Mouse (Mus musculus): Measurements from ENCODE around the gene Tcp1. TPM values are rescaled to one million over a fixed set of nuclear protein-coding genes. Genes with fewer than 3 reads are reported as not detected.
"Not testable (repeated sequence)": the region's sequence is repeated elsewhere in the genome, so short reads cannot be mapped to it uniquely, and the experiment has no call there.

Gene Tcp1
- polyA plus RNA-seq, 1 experiment from 2014 or later: 304 TPM

- Histone ChIP-seq H3K4me2 (ENCODE audit: low read length) (no peak overlapping the region), H3K9ac (ENCODE audit: low read depth, low read length) (no peak overlapping the region), H3K27ac (no peak overlapping the region), H3K4me1 (replicated peaks; ENCODE audit: insufficient read depth, low read length) (no peaks in the 10 kb centered on the region), H3K27me3 (ENCODE audit: insufficient read depth, low read length) (no peaks in the 10 kb centered on the region), H3K36me3 (ENCODE audit: insufficient read depth, low read length) (peaks cover 54% of the 10 kb centered on the region), H3K4me3 (replicated peaks; ENCODE audit: low read depth, low read length) (no peak overlapping the region), H3K9me3 (replicated peaks; ENCODE audit: low read length) (no peaks in the 10 kb centered on the region)
- TF ChIP-seq CTCF (IDR thresholded peaks at IDR 0.05; ENCODE audit: low read depth): no peak
- ATAC-seq (replicated peaks; ENCODE audit: low FRiP score, low read depth) (no peak), DNase-seq (ENCODE audit: low spot score) (no peak)
- 97% methylated on average over 1 of the region's 1 CpGs for WGBS
These were observed 5.6 kb downstream of the Tcp1 start for GRCm38 (mm10) chr17:12921073-12921472.

- Histone ChIP-seq H3K27me3 (ENCODE audit: insufficient read depth, low read length) (no peaks in the 10 kb centered on the region), H3K9ac (ENCODE audit: low read depth, low read length) (no peak overlapping the region), H3K4me3 (replicated peaks; ENCODE audit: low read depth, low read length) (no peak overlapping the region), H3K4me2 (ENCODE audit: low read length) (no peak overlapping the region), H3K9me3 (replicated peaks; ENCODE audit: low read length) (no peaks in the 10 kb centered on the region), H3K27ac (no peak overlapping the region), H3K36me3 (ENCODE audit: insufficient read depth, low read length) (peaks cover 47% of the 10 kb centered on the region), H3K4me1 (replicated peaks; ENCODE audit: insufficient read depth, low read length) (no peaks in the 10 kb centered on the region)
- TF ChIP-seq CTCF (IDR thresholded peaks at IDR 0.05; ENCODE audit: low read depth): no peak
- WGBS: 88% methylated on average over 3 of the region's 3 CpGs
- no peak for ATAC-seq (replicated peaks; ENCODE audit: low FRiP score, low read depth)
- DNase-seq (ENCODE audit: low spot score): no peak
These were observed 9.5 kb downstream of the Tcp1 start for GRCm38 (mm10) chr17:12925001-12925400.

- Histone ChIP-seq H3K4me1 (replicated peaks; ENCODE audit: insufficient read depth, low read length) (no peaks in the 10 kb centered on the region), H3K36me3 (ENCODE audit: insufficient read depth, low read length) (peaks cover 40% of the 10 kb centered on the region), H3K9ac (ENCODE audit: low read depth, low read length) (no peak overlapping the region), H3K27ac (no peak overlapping the region), H3K4me2 (ENCODE audit: low read length) (no peak overlapping the region), H3K9me3 (replicated peaks; ENCODE audit: low read length) (no peaks in the 10 kb centered on the region), H3K4me3 (replicated peaks; ENCODE audit: low read depth, low read length) (no peak overlapping the region), H3K27me3 (ENCODE audit: insufficient read depth, low read length) (no peaks in the 10 kb centered on the region)
- 84% methylated on average over 8 of the region's 8 CpGs for WGBS
- no peak for TF ChIP-seq CTCF (IDR thresholded peaks at IDR 0.05; ENCODE audit: low read depth)
- ATAC-seq (replicated peaks; ENCODE audit: low FRiP score, low read depth) (no peak), DNase-seq (ENCODE audit: low spot score) (no peak)
These were observed 10.2 kb downstream of the Tcp1 start for GRCm38 (mm10) chr17:12925703-12926180.

DNA sequence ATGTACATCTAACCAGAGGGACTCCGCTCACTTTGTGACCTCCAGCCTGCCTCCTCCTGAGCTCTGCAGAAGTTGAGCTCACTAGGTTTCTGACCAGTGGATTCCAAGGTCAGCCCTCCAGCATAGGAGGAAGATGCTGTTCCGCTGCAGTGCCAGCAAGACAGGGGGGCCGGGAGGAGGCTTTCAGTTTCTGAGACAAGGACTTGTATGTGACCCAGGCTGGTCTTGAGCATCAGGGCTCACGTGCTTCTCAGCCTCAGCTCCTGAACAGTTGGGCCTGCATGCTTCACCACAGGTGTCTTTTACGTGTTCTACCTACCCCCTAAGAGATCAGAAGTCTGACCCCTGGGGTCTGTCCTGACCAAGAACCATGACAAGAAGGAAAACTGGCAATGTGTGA is 16.1 kb downstream of the Tcp1 start:
- not testable (repeated sequence) for H3K4me1 ChIP-seq (replicated peaks; ENCODE audit: insufficient read depth, low read length); H3K9me3 ChIP-seq (replicated peaks; ENCODE audit: low read length); H3K4me2 ChIP-seq (ENCODE audit: low read length); H3K9ac ChIP-seq (ENCODE audit: low read depth, low read length); H3K4me3 ChIP-seq (replicated peaks; ENCODE audit: low read depth, low read length); H3K36me3 ChIP-seq (ENCODE audit: insufficient read depth, low read length); H3K27me3 ChIP-seq (ENCODE audit: insufficient read depth, low read length); DNase-seq (ENCODE audit: low spot score); H3K27ac ChIP-seq
- peak; percentile 34; the same call in 1 of the 2 replicates for ATAC-seq (replicated peaks; ENCODE audit: low FRiP score, low read depth)
- 80% methylated on average over 5 of the region's 5 CpGs for WGBS

GRCm38 (mm10) chr17:12935719-12936118 is 20.2 kb downstream of the Tcp1 start:
- TF ChIP-seq CTCF (IDR thresholded peaks at IDR 0.05; ENCODE audit: low read depth): no peak
- Histone ChIP-seq H3K4me2 (ENCODE audit: low read length) (no peak overlapping the region), H3K9me3 (replicated peaks; ENCODE audit: low read length) (no peaks in the 10 kb centered on the region), H3K4me3 (replicated peaks; ENCODE audit: low read depth, low read length) (no peak overlapping the region), H3K27me3 (ENCODE audit: insufficient read depth, low read length) (no peaks in the 10 kb centered on the region), H3K36me3 (ENCODE audit: insufficient read depth, low read length) (no peaks in the 10 kb centered on the region), H3K9ac (ENCODE audit: low read depth, low read length) (no peak overlapping the region), H3K27ac (no peak overlapping the region), H3K4me1 (replicated peaks; ENCODE audit: insufficient read depth, low read length) (no peaks in the 10 kb centered on the region)
- WGBS: 42% methylated on average over 4 of the region's 4 CpGs
- DNase-seq (ENCODE audit: low spot score): peak; percentile 38
- ATAC-seq (replicated peaks; ENCODE audit: low FRiP score, low read depth): peak; percentile 69

GRCm38 (mm10) chr17:12937412-12937970 is 22.0 kb downstream of the Tcp1 start:
- Histone ChIP-seq H3K4me1 (replicated peaks; ENCODE audit: insufficient read depth, low read length) (no peaks in the 10 kb centered on the region), H3K4me2 (ENCODE audit: low read length) (no peak overlapping the region), H3K4me3 (replicated peaks; ENCODE audit: low read depth, low read length) (no peak overlapping the region), H3K27me3 (ENCODE audit: insufficient read depth, low read length) (no peaks in the 10 kb centered on the region), H3K36me3 (ENCODE audit: insufficient read depth, low read length) (0 out of 2 replicates have a peak, but pooled peaks cover under 1% of the 10 kb centered on the region), H3K9me3 (replicated peaks; ENCODE audit: low read length) (no peaks in the 10 kb centered on the region), H3K9ac (ENCODE audit: low read depth, low read length) (no peak overlapping the region), H3K27ac (no peak overlapping the region)
- DNase-seq (ENCODE audit: low spot score) (no peak), ATAC-seq (replicated peaks; ENCODE audit: low FRiP score, low read depth) (no peak)
- WGBS: 77% methylated on average over 2 of the region's 2 CpGs
- TF ChIP-seq CTCF (IDR thresholded peaks at IDR 0.05; ENCODE audit: low read depth): no peak

- H3K4me1 ChIP-seq (replicated peaks; ENCODE audit: insufficient read depth, low read length): no peaks in the 10 kb centered on the region
- no peak overlapping the region for H3K4me2 ChIP-seq (ENCODE audit: low read length)
- 0 out of 2 replicates have a peak, but pooled peaks cover 4% of the 10 kb centered on the region for H3K36me3 ChIP-seq (ENCODE audit: insufficient read depth, low read length)
- no peak for DNase-seq (ENCODE audit: low spot score)
- no peaks in the 10 kb centered on the region for H3K9me3 ChIP-seq (replicated peaks; ENCODE audit: low read length)
- 68% methylated on average over 2 of the region's 2 CpGs for WGBS
- no peak for TF ChIP-seq CTCF (IDR thresholded peaks at IDR 0.05; ENCODE audit: low read depth)
- H3K27ac ChIP-seq: no peak overlapping the region
- no peak for ATAC-seq (replicated peaks; ENCODE audit: low FRiP score, low read depth)
- H3K9ac ChIP-seq (ENCODE audit: low read depth, low read length): no peak overlapping the region
- no peaks in the 10 kb centered on the region for H3K27me3 ChIP-seq (ENCODE audit: insufficient read depth, low read length)
- H3K4me3 ChIP-seq (replicated peaks; ENCODE audit: low read depth, low read length): no peak overlapping the region
These were observed 22.6 kb downstream of the Tcp1 start for GRCm38 (mm10) chr17:12938077-12938476.

DNA sequence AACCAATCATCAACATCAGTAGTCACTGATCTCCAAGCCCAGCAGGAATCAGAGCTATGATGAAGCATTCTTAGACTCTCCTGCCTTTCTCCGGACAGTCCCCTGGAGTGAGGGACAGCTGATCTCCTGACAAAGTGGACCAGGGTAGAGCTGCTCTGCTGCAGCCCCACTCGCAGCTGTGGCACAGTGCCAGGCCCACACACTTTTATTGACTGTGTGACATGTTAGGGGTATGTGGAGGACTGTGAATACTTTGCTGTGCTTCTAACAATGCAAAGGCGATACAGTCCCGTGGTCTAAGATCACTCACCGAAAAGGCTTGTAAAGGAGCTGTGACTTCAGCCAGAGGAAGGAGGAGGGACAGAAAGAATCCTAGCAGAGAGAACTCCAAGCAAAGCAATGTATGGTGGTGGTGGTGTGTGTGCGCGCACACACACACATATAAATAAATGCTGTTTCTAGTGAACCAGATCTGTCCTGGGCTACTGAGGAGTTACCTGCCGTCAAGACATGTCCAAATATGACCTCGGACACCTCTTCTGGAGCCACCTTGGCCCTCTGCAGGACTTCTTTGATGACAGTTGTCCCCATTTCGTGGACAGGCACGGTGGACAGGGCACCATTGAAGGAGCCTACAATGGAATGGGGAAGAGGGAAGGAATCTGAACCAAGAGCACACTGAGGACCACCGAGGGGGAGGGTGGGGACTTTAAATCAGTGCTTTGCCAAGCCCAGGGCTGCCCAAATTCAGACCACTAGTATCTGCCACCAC is 24.1 kb downstream of the Tcp1 start:
- not testable (repeated sequence) for H3K36me3 ChIP-seq (ENCODE audit: insufficient read depth, low read length); H3K4me1 ChIP-seq (replicated peaks; ENCODE audit: insufficient read depth, low read length); DNase-seq (ENCODE audit: low spot score); ATAC-seq (replicated peaks; ENCODE audit: low FRiP score, low read depth); H3K9me3 ChIP-seq (replicated peaks; ENCODE audit: low read length); H3K27ac ChIP-seq; H3K27me3 ChIP-seq (ENCODE audit: insufficient read depth, low read length)
- peak overlapping the region; percentile 28 for H3K4me3 ChIP-seq (replicated peaks; ENCODE audit: low read depth, low read length)
- peak overlapping the region; percentile 63 for H3K4me2 ChIP-seq (ENCODE audit: low read length)
- H3K9ac ChIP-seq (ENCODE audit: low read depth, low read length): peak overlapping the region; percentile 39; the same call in 1 of the 2 replicates
- 68% methylated on average over 2 of the region's 12 CpGs for WGBS

All from kidney, postnatal 0 days (tissue).